Mouse (Mus musculus): ENCODE results near the gene Atg10. TPM values are rescaled to one million over a fixed set of nuclear protein-coding genes. Genes with fewer than 3 reads are reported as not detected.

Gene Atg10
- polyA plus RNA-seq, 1 experiment from 2014 or later: 3.2 TPM

DNA sequence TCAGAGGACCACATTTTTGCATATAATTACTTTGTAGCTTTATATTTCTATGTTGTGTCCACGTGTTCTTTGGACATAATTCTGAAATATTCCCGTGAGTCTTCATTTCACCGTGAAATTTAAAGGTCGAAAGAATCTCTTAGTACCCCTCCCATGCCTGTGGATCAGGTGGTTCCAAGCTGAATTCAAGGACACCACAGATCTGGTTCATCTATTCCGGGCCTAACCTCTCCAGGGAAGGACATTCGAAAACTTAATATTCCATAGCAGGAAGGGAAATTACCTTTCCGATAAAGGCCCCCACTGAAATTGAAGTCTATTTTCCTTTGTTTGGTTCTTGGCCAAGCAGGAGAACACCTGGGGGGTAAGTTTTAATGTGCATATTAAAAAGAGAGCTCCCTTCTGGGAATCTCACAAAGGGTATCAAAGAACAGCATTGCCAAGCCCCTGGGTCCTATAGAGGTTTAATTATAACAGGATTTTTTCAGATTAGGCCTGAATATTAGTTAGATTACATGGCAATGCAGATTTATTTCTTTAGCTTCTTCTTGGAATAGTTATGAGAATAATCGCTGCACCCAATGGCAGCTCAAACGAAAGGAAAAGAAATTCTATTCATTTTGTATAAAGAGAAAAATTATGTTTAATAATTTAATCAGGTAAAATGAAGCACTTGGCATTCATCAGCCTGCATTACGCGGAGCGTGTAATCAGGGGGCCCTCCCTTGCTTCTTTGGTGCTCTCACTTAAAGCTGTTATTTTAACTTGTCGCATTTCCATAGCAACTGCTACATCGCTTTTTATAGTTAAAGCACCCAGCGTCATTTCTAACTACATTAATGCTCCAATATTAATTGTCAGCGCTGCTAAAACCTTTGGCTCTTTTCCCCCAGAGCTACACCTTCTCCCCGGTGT is 310.8 kb downstream of the Atg10 start:
- H3K4me2 ChIP-seq: no peak overlapping the region
- no peak for ATAC-seq (ENCODE audit: insufficient read depth)
- H3K9ac ChIP-seq: no peak overlapping the region
- H3K27ac ChIP-seq (replicated peaks): no peak overlapping the region
- H3K9me3 ChIP-seq (replicated peaks): no peaks in the 10 kb centered on the region
- H3K4me3 ChIP-seq (replicated peaks): no peak overlapping the region
- H3K27me3 ChIP-seq: no peaks in the 10 kb centered on the region
- WGBS (ENCODE audit: insufficient replicate concordance): 76% methylated on average over 17 of the region's 17 CpGs
- no peaks in the 10 kb centered on the region for H3K36me3 ChIP-seq (replicated peaks)
- no peaks in the 10 kb centered on the region for H3K4me1 ChIP-seq (replicated peaks)

DNA sequence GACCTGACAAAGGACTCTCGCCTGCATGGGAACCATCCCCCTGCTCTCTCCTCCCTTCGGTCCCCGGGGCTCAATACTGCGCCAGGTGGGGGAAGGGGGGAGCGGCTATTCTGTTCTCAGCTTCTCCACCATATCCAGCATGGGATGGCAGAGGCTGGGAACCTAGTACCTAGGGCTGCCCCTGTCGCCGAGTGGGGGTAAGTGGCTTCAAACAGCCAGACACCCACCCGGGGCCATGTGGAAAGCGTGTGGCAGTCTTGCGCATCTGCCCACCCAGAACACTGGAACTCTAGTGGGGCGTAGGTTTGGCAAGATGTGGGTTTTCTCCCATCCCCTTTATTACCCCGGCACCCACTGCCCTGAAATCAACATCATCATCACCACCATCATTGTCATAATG is 316.4 kb downstream of the Atg10 start:
- H3K4me2 ChIP-seq: no peak overlapping the region
- H3K4me1 ChIP-seq (replicated peaks): no peaks in the 10 kb centered on the region

DNA sequence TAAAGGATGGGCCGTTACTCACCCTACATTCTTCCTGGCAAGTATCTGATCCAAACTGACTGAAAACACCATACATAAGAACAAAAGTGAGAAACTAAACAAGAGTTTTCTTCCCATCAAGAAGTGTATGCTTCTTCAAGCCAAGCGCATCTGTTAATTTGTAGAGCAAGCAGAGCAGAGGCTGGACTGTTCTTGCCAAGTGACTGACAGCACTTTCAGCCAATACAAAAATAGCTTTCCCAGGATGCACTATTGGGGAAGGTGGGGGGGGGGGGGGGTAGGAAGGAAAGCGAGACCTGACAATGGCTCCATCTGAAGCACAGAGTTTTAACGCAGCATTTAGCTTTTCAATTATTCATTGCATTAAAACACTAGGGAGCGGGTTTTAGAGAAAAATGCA is 318.6 kb downstream of the Atg10 start, which contains the start of gene Atp6ap1l:
Gene Atp6ap1l, minus strand, starts transcription at position 180 of the 400 bp plus-strand sequence.
- H3K4me1 ChIP-seq (replicated peaks): no peaks in the 10 kb centered on the region
- no peak within 1 kb of the TSS for H3K27ac ChIP-seq (replicated peaks)
- no peaks in the 10 kb centered on the region for H3K9me3 ChIP-seq (replicated peaks)
- no peak within 1 kb of the TSS for H3K4me3 ChIP-seq (replicated peaks)
- H3K9ac ChIP-seq: no peak within 1 kb of the TSS
- no peaks in the 10 kb centered on the region for H3K27me3 ChIP-seq
- ATAC-seq (ENCODE audit: insufficient read depth): no peak
- 75% methylated on average over 5 of the region's 5 CpGs for WGBS (ENCODE audit: insufficient replicate concordance)
- no peak within 1 kb of the TSS for H3K4me2 ChIP-seq
- no peaks in the 10 kb centered on the region for H3K36me3 ChIP-seq (replicated peaks)

More for the DNA sequence above, 316.4 kb downstream of the Atg10 start:
- 77% methylated on average over 12 of the region's 12 CpGs for WGBS (ENCODE audit: insufficient replicate concordance)
- Histone ChIP-seq H3K27me3 (no peaks in the 10 kb centered on the region), H3K4me3 (replicated peaks) (no peak overlapping the region), H3K9ac (no peak overlapping the region), H3K27ac (replicated peaks) (no peak overlapping the region), H3K36me3 (replicated peaks) (no peaks in the 10 kb centered on the region), H3K9me3 (replicated peaks) (no peaks in the 10 kb centered on the region)
- ATAC-seq (ENCODE audit: insufficient read depth): no peak

DNA sequence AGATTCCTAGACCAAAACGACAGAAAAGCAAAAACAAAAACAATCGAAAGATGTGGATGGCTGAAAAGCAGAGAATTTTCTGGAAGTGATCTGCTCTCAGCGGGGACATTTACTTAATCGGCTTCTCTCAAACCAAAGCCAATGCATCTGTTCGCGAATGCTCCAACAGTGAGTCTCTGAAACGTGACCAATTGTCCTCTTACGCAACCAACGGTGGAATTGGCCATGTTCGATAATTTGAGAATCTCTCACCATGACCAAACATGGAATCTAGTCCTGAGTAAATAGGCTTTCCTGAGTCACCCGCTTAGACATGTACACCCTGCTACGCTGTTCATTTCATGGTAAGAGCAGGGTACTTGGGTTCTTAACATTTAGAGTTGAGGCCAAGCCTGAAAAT is 326.9 kb downstream of the Atg10 start:
- Histone ChIP-seq H3K27me3 (no peaks in the 10 kb centered on the region), H3K4me2 (no peak overlapping the region), H3K4me3 (replicated peaks) (no peak overlapping the region), H3K36me3 (replicated peaks) (no peaks in the 10 kb centered on the region), H3K27ac (replicated peaks) (no peak overlapping the region), H3K4me1 (replicated peaks) (no peaks in the 10 kb centered on the region), H3K9me3 (replicated peaks) (no peaks in the 10 kb centered on the region), H3K9ac (no peak overlapping the region)
- ATAC-seq (ENCODE audit: insufficient read depth): no peak
- WGBS (ENCODE audit: insufficient replicate concordance): 72% methylated on average over 12 of the region's 12 CpGs

DNA sequence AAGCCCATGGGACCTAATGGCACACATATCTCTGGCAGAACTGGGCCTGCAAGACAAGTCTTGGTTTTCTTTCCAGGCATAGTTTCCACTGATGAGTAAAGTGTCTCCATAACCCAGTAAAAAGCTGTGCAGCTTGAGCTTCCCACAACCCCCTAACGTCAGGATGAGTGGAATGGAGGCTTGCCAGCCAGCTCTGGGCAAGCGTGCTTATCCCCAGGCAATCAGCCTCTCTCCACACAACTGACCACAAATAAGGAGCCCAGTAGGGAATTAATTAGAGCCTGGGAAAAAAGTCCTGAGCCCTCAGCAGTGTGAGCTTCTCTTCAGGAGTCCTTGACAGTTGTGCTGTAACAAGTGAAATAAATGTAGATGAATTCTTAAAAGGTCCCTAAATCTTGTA is 327.7 kb downstream of the Atg10 start:
- H3K4me1 ChIP-seq (replicated peaks): no peaks in the 10 kb centered on the region
- no peaks in the 10 kb centered on the region for H3K27me3 ChIP-seq
- no peak overlapping the region for H3K4me2 ChIP-seq
- no peak for ATAC-seq (ENCODE audit: insufficient read depth)
- no peaks in the 10 kb centered on the region for H3K36me3 ChIP-seq (replicated peaks)
- H3K9me3 ChIP-seq (replicated peaks): no peaks in the 10 kb centered on the region
- 55% methylated on average over 2 of the region's 2 CpGs for WGBS (ENCODE audit: insufficient replicate concordance)
- H3K9ac ChIP-seq: no peak overlapping the region
- H3K4me3 ChIP-seq (replicated peaks): no peak overlapping the region
- no peak overlapping the region for H3K27ac ChIP-seq (replicated peaks)

DNA sequence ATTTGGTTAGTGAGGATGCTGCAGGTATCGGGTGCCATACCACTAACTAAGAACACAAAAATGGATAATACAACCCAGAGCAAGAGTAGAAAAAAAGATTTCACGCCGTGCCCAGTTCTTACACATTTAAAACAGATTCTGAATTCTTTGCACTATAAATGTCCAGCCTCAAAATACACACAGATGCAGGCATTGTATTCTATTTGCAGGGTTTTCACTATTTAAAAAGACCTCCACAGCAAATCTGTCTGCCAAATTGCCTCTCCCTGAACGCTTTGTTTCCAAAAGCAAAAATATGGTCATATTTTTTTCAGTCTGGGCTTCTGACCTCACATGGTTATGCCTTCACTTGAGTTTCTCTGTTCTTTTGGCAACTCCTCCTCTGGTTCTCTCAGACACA is 328.9 kb downstream of the Atg10 start:
- no peak overlapping the region for H3K4me2 ChIP-seq
- H3K27me3 ChIP-seq: no peaks in the 10 kb centered on the region
- no peak overlapping the region for H3K4me3 ChIP-seq (replicated peaks)
- no peak overlapping the region for H3K9ac ChIP-seq
- WGBS (ENCODE audit: insufficient replicate concordance): 80% methylated on average over 4 of the region's 4 CpGs
- H3K36me3 ChIP-seq (replicated peaks): no peaks in the 10 kb centered on the region
- H3K9me3 ChIP-seq (replicated peaks): no peaks in the 10 kb centered on the region
- peaks cover 7% of the 10 kb centered on the region; the same call in 1 of the 2 replicates for H3K4me1 ChIP-seq (replicated peaks)
- ATAC-seq (ENCODE audit: insufficient read depth): no peak
- H3K27ac ChIP-seq (replicated peaks): no peak overlapping the region

DNA sequence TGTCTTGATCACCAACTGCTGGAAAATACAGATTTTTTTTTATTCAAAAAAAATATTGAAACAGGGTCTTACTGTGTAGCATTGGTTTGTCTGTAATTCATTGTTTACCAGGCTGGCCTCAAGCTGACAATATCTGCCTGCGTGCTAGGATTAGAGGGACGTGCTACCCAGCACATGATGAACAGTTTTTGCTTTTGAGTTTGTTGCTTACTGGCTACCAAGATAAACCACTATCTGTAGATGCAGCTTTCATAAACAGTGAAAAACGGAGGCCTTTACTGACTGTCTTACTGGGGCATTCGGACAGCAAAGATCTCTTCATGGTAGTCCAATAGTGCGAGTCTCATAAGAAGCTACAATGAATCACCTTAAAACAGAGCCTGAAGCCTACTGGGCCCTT is 333.7 kb downstream of the Atg10 start:
- peak; percentile 82 for ATAC-seq (ENCODE audit: insufficient read depth)
- Histone ChIP-seq H3K9ac (no peak overlapping the region), H3K4me3 (replicated peaks) (no peak overlapping the region), H3K27ac (replicated peaks) (peak overlapping the region; percentile 51), H3K4me1 (replicated peaks) (peaks cover 26% of the 10 kb centered on the region), H3K36me3 (replicated peaks) (no peaks in the 10 kb centered on the region), H3K27me3 (no peaks in the 10 kb centered on the region), H3K4me2 (peak overlapping the region; percentile 27; the same call in 1 of the 2 replicates), H3K9me3 (replicated peaks) (no peaks in the 10 kb centered on the region)
- 33% methylated on average over 5 of the region's 5 CpGs for WGBS (ENCODE audit: insufficient replicate concordance)

DNA sequence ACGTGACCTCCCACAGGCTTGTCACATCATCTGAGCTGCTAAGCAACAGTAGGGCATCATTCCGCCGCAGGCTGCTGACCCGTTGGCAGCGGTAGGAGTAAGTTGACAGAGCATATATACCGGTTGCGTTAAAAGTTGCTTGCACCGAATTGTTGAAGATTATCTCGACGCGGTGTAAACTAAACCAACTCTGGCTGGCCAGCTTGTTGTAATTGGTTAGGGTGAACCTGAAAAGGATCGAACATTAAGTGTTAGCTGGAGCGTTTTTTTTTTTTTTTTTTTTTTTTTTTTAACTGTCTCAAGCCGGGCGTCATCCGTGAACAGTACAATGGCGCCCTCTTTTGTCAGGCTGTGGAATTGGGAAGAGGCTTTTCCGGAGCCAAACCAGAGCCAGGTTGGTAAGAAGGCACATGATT is 337.2 kb downstream of the Atg10 start:
- WGBS (ENCODE audit: insufficient replicate concordance): under 1% methylated on average over 18 of the region's 18 CpGs
- ATAC-seq (ENCODE audit: insufficient read depth): 0 out of 2 replicates have a peak, but pooled peaks have one; percentile 10
- Histone ChIP-seq H3K4me1 (replicated peaks) (peaks cover 26% of the 10 kb centered on the region), H3K9me3 (replicated peaks) (no peaks in the 10 kb centered on the region), H3K36me3 (replicated peaks) (no peaks in the 10 kb centered on the region), H3K9ac (peak overlapping the region; percentile 28; the same call in 1 of the 2 replicates), H3K4me2 (peak overlapping the region; percentile 70), H3K27ac (replicated peaks) (no peak overlapping the region), H3K27me3 (no peaks in the 10 kb centered on the region), H3K4me3 (replicated peaks) (peak overlapping the region; percentile 51)

DNA sequence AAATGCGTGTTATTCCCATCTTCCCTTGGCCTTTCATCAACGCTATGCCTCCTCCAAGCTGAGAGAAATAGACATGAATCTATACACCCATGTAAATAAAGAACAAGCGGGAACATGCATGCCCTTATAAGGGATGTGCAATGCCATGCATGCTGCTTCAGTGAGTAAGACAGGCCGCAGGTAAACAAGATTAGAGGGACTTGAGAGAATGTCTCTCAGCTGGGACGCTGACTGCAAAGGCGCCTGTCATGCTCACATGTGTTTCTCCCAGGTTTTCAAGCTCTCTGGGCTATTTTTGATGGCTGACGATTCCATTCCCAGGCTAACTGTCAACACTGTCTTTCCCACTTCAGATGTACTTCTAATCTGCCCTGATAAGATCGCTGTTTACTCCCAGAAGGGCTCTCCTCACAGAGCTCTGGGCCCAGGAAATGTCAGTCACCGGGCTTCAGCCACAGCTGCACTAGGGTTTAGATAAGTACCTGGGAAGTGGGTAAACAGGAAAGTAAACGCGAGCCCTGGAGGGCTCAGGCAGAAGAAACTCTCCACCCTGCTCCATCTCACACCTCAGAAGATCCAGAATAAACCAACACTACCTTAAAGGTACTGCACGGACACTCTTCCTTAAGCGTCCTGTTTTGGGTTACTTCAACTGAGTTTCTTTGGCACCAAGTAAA is 337.8 kb downstream of the Atg10 start:
- peak overlapping the region; percentile 51 for H3K4me3 ChIP-seq (replicated peaks)
- H3K27me3 ChIP-seq: no peaks in the 10 kb centered on the region
- no peak overlapping the region for H3K27ac ChIP-seq (replicated peaks)
- H3K4me1 ChIP-seq (replicated peaks): peaks cover 25% of the 10 kb centered on the region
- H3K9ac ChIP-seq: peak overlapping the region; percentile 28; the same call in 1 of the 2 replicates
- no peaks in the 10 kb centered on the region for H3K9me3 ChIP-seq (replicated peaks)
- H3K4me2 ChIP-seq: peak overlapping the region; percentile 70
- peak; percentile 49 for ATAC-seq (ENCODE audit: insufficient read depth)
- H3K36me3 ChIP-seq (replicated peaks): no peaks in the 10 kb centered on the region
- 37% methylated on average over 13 of the region's 13 CpGs for WGBS (ENCODE audit: insufficient replicate concordance)

Data from liver, embryonic 15.5 days (tissue).